Mouse (Mus musculus): ENCODE measurements around the gene Fam173a. TPM values are rescaled to one million over a fixed set of nuclear protein-coding genes. Genes with fewer than 3 reads are reported as not detected.
"Not testable (repeated sequence)": the region's sequence is repeated elsewhere in the genome, so short reads cannot be mapped to it uniquely, and the experiment has no call there.

The Fam173a gene
- polyA plus RNA-seq, 2 experiments from 2014 or later = 192 to 257 TPM

GRCm38 (mm10) chr17:25757691-25758090 lies 35.0 kb downstream of the Fam173a start:
- no peak for ATAC-seq

- ATAC-seq = no peak
Measured at GRCm38 (mm10) chr17:25756378-25757242, 36.1 kb downstream of the Fam173a start.

GRCm38 (mm10) chr17:25755627-25756377 lies 36.9 kb downstream of the Fam173a start:
- ATAC-seq = no peak

GRCm38 (mm10) chr17:25755086-25755485 lies 37.6 kb downstream of the Fam173a start:
- ATAC-seq = no peak

- no peak for ATAC-seq
Measured at GRCm38 (mm10) chr17:25754241-25754640, 38.5 kb downstream of the Fam173a start, which contains the start of gene Msln. Msln (minus strand) TSS chr17:25754378.

GRCm38 (mm10) chr17:25751446-25751845 lies 41.3 kb downstream of the Fam173a start:
- ATAC-seq = no peak

- ATAC-seq = no peak
Measured at GRCm38 (mm10) chr17:25749314-25749713, 43.4 kb downstream of the Fam173a start.

- ATAC-seq = no peak
Measured at GRCm38 (mm10) chr17:25748238-25748637, 44.5 kb downstream of the Fam173a start.

GRCm38 (mm10) chr17:25744311-25744710 lies 48.4 kb downstream of the Fam173a start:
- no peak for ATAC-seq

GRCm38 (mm10) chr17:25743831-25744230 lies 48.9 kb downstream of the Fam173a start:
- ATAC-seq = no peak

GRCm38 (mm10) chr17:25741471-25741870 lies 51.2 kb downstream of the Fam173a start:
- ATAC-seq = not testable (repeated sequence)

Other genes with a start within 250 kb of the Fam173a start
- not detected for gene Sox8, start 222.2 kb downstream of the Fam173a start, polyA plus RNA-seq (2017; shearing (Covaris generic))
- gene Lmf1, start 213.8 kb downstream of the Fam173a start, polyA plus RNA-seq (2017; shearing (Covaris generic)) = 10 to 100 TPM; 22.0 to 26.0 TPM
- gene Gng13, start 75.7 kb downstream of the Fam173a start, polyA plus RNA-seq (2017; shearing (Covaris generic)) = not detected
- 1 to 10 TPM; 3.5 to 5.9 TPM for gene Chtf18, start 65.5 kb downstream of the Fam173a start, polyA plus RNA-seq (2017; shearing (Covaris generic))
- 10 to 100 TPM; 12.8 to 16.8 TPM for gene Rpusd1, start 65.2 kb downstream of the Fam173a start, polyA plus RNA-seq (2017; shearing (Covaris generic))
- gene Mslnl, start 56.9 kb downstream of the Fam173a start, polyA plus RNA-seq (2017; shearing (Covaris generic)) = not detected
- gene Msln, start 38.5 kb downstream of the Fam173a start, polyA plus RNA-seq (2017; shearing (Covaris generic)) = not detected
- gene Narfl, start 19.1 kb downstream of the Fam173a start, polyA plus RNA-seq (2017; shearing (Covaris generic)) = 10 to 100 TPM; 21.4 to 29.8 TPM
- gene Haghl, start 7.2 kb downstream of the Fam173a start, polyA plus RNA-seq (2017; shearing (Covaris generic)) = 10 to 100 TPM; 26.8 to 37.4 TPM
- gene Ccdc78, start 6.3 kb downstream of the Fam173a start, polyA plus RNA-seq (2017; shearing (Covaris generic)) = 1 to 10 TPM in 1 of 2 experiments, under 1 TPM in 1; 0.28 to 1.4 TPM
- gene AC134908.4, start 2.8 kb upstream of the Fam173a start, polyA plus RNA-seq (2017; shearing (Covaris generic)) = not detected
- 1 to 10 TPM; 3.6 to 7.0 TPM for gene Metrn, start 4.2 kb upstream of the Fam173a start, polyA plus RNA-seq (2017; shearing (Covaris generic))
- gene Fbxl16, start 16.2 kb upstream of the Fam173a start, polyA plus RNA-seq (2017; shearing (Covaris generic)) = not detected
- gene Wdr24, start 30.7 kb upstream of the Fam173a start, polyA plus RNA-seq (2017; shearing (Covaris generic)) = 10 to 100 TPM; 19.4 to 53.9 TPM
- gene Jmjd8, start 36.0 kb upstream of the Fam173a start, polyA plus RNA-seq (2017; shearing (Covaris generic)) = 10 to 100 TPM; 22.2 to 42.8 TPM
- gene Stub1, start 40.5 kb upstream of the Fam173a start, polyA plus RNA-seq (2017; shearing (Covaris generic)) = 10 to 100 TPM; 75.1 to 75.2 TPM
- gene Rhbdl1, start 44.4 kb upstream of the Fam173a start, polyA plus RNA-seq (2017; shearing (Covaris generic)) = not detected
- 1 to 10 TPM in 1 of 2 experiments, under 1 TPM in 1; 0.79 to 1.7 TPM for gene Gm20683, start 48.9 kb upstream of the Fam173a start, polyA plus RNA-seq (2017; shearing (Covaris generic))
- 10 to 100 TPM; 19.1 to 47.0 TPM for gene Rhot2, start 52.0 kb upstream of the Fam173a start, polyA plus RNA-seq (2017; shearing (Covaris generic))
- gene Wdr90, start 68.6 kb upstream of the Fam173a start, polyA plus RNA-seq (2017; shearing (Covaris generic)) = 1 to 10 TPM; 3.4 to 6.8 TPM
- gene Mcrip2, start 75.9 kb upstream of the Fam173a start, polyA plus RNA-seq (2017; shearing (Covaris generic)) = 1 to 10 TPM; 2.7 to 5.5 TPM
- gene Mettl26, start 82.2 kb upstream of the Fam173a start, polyA plus RNA-seq (2017; shearing (Covaris generic)) = 100 to 1,000 TPM in 1 of 2 experiments, 10 to 100 TPM in 1; 82.7 to 124 TPM
- 1 to 10 TPM in 1 of 2 experiments, under 1 TPM in 1; 0.94 to 1.3 TPM for gene Wfikkn1, start 88.0 kb upstream of the Fam173a start, polyA plus RNA-seq (2017; shearing (Covaris generic))
- 1 to 10 TPM; 6.6 to 7.3 TPM for gene Rab40c, start 126.8 kb upstream of the Fam173a start, polyA plus RNA-seq (2017; shearing (Covaris generic))
- gene Pigq, start 152.0 kb upstream of the Fam173a start, polyA plus RNA-seq (2017; shearing (Covaris generic)) = 10 to 100 TPM; 27.8 to 49.3 TPM
- not detected for gene Nhlrc4, start 152.1 kb upstream of the Fam173a start, polyA plus RNA-seq (2017; shearing (Covaris generic))
- not detected for gene A930017K11Rik, start 159.7 kb upstream of the Fam173a start, polyA plus RNA-seq (2017; shearing (Covaris generic))
- gene Capn15, start 192.9 kb upstream of the Fam173a start, polyA plus RNA-seq (2017; shearing (Covaris generic)) = 1 to 10 TPM; 5.3 to 6.6 TPM